Mouse (Mus musculus) midbrain, embryonic 12.5 days (tissue): Measurements from ENCODE around the gene Tph1. TPM values are rescaled to one million over a fixed set of nuclear protein-coding genes. Genes with fewer than 3 reads are reported as not detected.

Experiments
- ATAC-seq: fragments of 200-750 bp; cut with Nextera tagmentation; 2 replicates; pipeline ENCODE4 v1.8.0; 2017; ENCODE audit warnings: low read depth, moderate TSS enrichment, moderate library complexity; ENCODE audit not compliant: low FRiP score
- H3K27ac ChIP-seq: fragments of 300-500 bp; sonication (generic); replicated peaks from 2 replicates; pipeline ENCODE4 v1.5.1; 2016; ENCODE audit warnings: mild to moderate bottlenecking
- H3K27me3 ChIP-seq: fragments of 300-500 bp; sonication (generic); 2 replicates; pipeline ENCODE4 v1.6.1; 2016; ENCODE audit warnings: mild to moderate bottlenecking
- H3K36me3 ChIP-seq: fragments of 300-500 bp; sonication (generic); 2 replicates; pipeline ENCODE4 v1.6.1; 2016
- H3K4me1 ChIP-seq: fragments of 300-500 bp; sonication (generic); 2 replicates; pipeline ENCODE4 v1.6.1; 2016
- H3K4me2 ChIP-seq: fragments of 300-500 bp; sonication (generic); replicated peaks from 2 replicates; pipeline ENCODE4 v1.6.1; 2016; ENCODE audit warnings: mild to moderate bottlenecking, moderate library complexity
- H3K4me3 ChIP-seq: fragments of 300-500 bp; sonication (generic); 2 replicates; pipeline ENCODE4 v1.5.1; 2016; ENCODE audit warnings: mild to moderate bottlenecking
- H3K9ac ChIP-seq: fragments of 300-500 bp; sonication (generic); replicated peaks from 2 replicates; pipeline ENCODE4 v1.6.1; 2016; ENCODE audit warnings: mild to moderate bottlenecking, moderate library complexity
- H3K9me3 ChIP-seq: fragments of 300-500 bp; sonication (generic); 2 replicates; pipeline ENCODE4 v1.6.1; 2016; ENCODE audit warnings: mild to moderate bottlenecking
- WGBS: fragments of 180-500 bp; shearing (Covaris S2); methylation state at CpG from one replicate; pipeline ENCODE4 v1.1.7; 2016; 5-methylcytosine and 5-hydroxymethylcytosine counted together
- polyA plus RNA-seq: library from polyadenylated mRNA; unstranded; fragments of >200 nt; fragmentation: Nextera tagmentation; extraction: Ambion mirVana; gene quantifications from 2 replicates; pipeline ENCODE4 v1.2.1, GENCODE M21; 2016

Tph1 gene
- polyA plus RNA-seq, 1 experiment from 2014 or later = 0.41 TPM

- peaks cover 13% of the 10 kb centered on the region for H3K36me3 ChIP-seq
- no peak for ATAC-seq
Measured at GRCm38 (mm10) chr7:46612421-46612937, 59.9 kb downstream of the Tph1 start.

GRCm38 (mm10) chr7:46611970-46612369, 60.4 kb downstream of the Tph1 start:
- H3K4me3 ChIP-seq = no peak overlapping the region
- H3K4me1 ChIP-seq = no peaks in the 10 kb centered on the region
- H3K27ac ChIP-seq = no peak overlapping the region
- H3K36me3 ChIP-seq = peaks cover 13% of the 10 kb centered on the region
- no peaks in the 10 kb centered on the region for H3K9me3 ChIP-seq
- H3K9ac ChIP-seq = no peak overlapping the region
- ATAC-seq = no peak
- no peak overlapping the region for H3K4me2 ChIP-seq
- no peaks in the 10 kb centered on the region for H3K27me3 ChIP-seq
- 89% methylated on average over 9 of the region's 9 CpGs for WGBS

More at GRCm38 (mm10) chr7:46612421-46612937, 59.9 kb downstream of the Tph1 start:
- Histone ChIP-seq H3K4me1 (no peaks in the 10 kb centered on the region), H3K9me3 (no peaks in the 10 kb centered on the region), H3K9ac (no peak overlapping the region), H3K4me3 (no peak overlapping the region), H3K27ac (no peak overlapping the region), H3K27me3 (no peaks in the 10 kb centered on the region), H3K4me2 (no peak overlapping the region)
- 77% methylated on average over 6 of the region's 6 CpGs for WGBS

GRCm38 (mm10) chr7:46609317-46609716, 63.0 kb downstream of the Tph1 start:
- Histone ChIP-seq H3K36me3 (peaks cover 13% of the 10 kb centered on the region), H3K4me1 (no peaks in the 10 kb centered on the region), H3K4me2 (no peak overlapping the region), H3K27ac (no peak overlapping the region), H3K9me3 (no peaks in the 10 kb centered on the region), H3K27me3 (no peaks in the 10 kb centered on the region), H3K4me3 (no peak overlapping the region), H3K9ac (no peak overlapping the region)
- WGBS = 95% methylated on average over 4 of the region's 4 CpGs
- no peak for ATAC-seq

GRCm38 (mm10) chr7:46607428-46608055, 64.8 kb downstream of the Tph1 start:
- Histone ChIP-seq H3K9ac (no peak overlapping the region), H3K4me1 (peaks cover 6% of the 10 kb centered on the region; the same call in 1 of the 2 replicates), H3K27me3 (no peaks in the 10 kb centered on the region), H3K9me3 (no peaks in the 10 kb centered on the region), H3K36me3 (peaks cover 5% of the 10 kb centered on the region), H3K4me2 (no peak overlapping the region), H3K4me3 (no peak overlapping the region), H3K27ac (no peak overlapping the region)
- ATAC-seq = peak; percentile 39
- 62% methylated on average over 11 of the region's 11 CpGs for WGBS

GRCm38 (mm10) chr7:46607031-46607426, 65.3 kb downstream of the Tph1 start:
- no peaks in the 10 kb centered on the region for H3K9me3 ChIP-seq
- ATAC-seq = no peak
- WGBS = 60% methylated on average over 8 of the region's 8 CpGs

GRCm38 (mm10) chr7:46606391-46607030, 65.8 kb downstream of the Tph1 start:
- Histone ChIP-seq H3K4me2 (no peak overlapping the region), H3K9me3 (no peaks in the 10 kb centered on the region), H3K27ac (no peak overlapping the region), H3K27me3 (no peaks in the 10 kb centered on the region), H3K36me3 (no peaks in the 10 kb centered on the region), H3K9ac (no peak overlapping the region), H3K4me3 (no peak overlapping the region), H3K4me1 (peaks cover 16% of the 10 kb centered on the region; the same call in 1 of the 2 replicates)
- ATAC-seq = peak; percentile 53; the same call in 1 of the 2 replicates
- 81% methylated on average over 7 of the region's 7 CpGs for WGBS

More at GRCm38 (mm10) chr7:46607031-46607426, 65.3 kb downstream of the Tph1 start:
- Histone ChIP-seq H3K4me1 (peaks cover 11% of the 10 kb centered on the region; the same call in 1 of the 2 replicates), H3K4me2 (no peak overlapping the region), H3K27me3 (no peaks in the 10 kb centered on the region), H3K27ac (no peak overlapping the region), H3K4me3 (no peak overlapping the region), H3K36me3 (no peaks in the 10 kb centered on the region; the same call in 1 of the 2 replicates), H3K9ac (no peak overlapping the region)

GRCm38 (mm10) chr7:46603051-46603450, 69.3 kb downstream of the Tph1 start:
- Histone ChIP-seq H3K9ac (no peak overlapping the region), H3K27me3 (no peaks in the 10 kb centered on the region), H3K36me3 (no peaks in the 10 kb centered on the region), H3K4me2 (no peak overlapping the region), H3K27ac (no peak overlapping the region), H3K4me1 (peaks cover 24% of the 10 kb centered on the region), H3K9me3 (no peaks in the 10 kb centered on the region), H3K4me3 (no peak overlapping the region)
- 81% methylated on average over 7 of the region's 7 CpGs for WGBS
- no peak for ATAC-seq

- Histone ChIP-seq H3K27ac (peak overlapping the region; percentile 42; the same call in 1 of the 2 replicates), H3K9ac (no peak overlapping the region), H3K36me3 (no peaks in the 10 kb centered on the region), H3K4me1 (peaks cover 24% of the 10 kb centered on the region), H3K4me2 (no peak overlapping the region), H3K4me3 (no peak overlapping the region), H3K9me3 (no peaks in the 10 kb centered on the region), H3K27me3 (no peaks in the 10 kb centered on the region)
- ATAC-seq = peak; percentile 59
- WGBS = 54% methylated on average over 4 of the region's 4 CpGs
Measured at GRCm38 (mm10) chr7:46602079-46602478, 70.3 kb downstream of the Tph1 start.

GRCm38 (mm10) chr7:46601097-46601496, 71.2 kb downstream of the Tph1 start:
- no peaks in the 10 kb centered on the region for H3K36me3 ChIP-seq

GRCm38 (mm10) chr7:46597006-46597405, 75.3 kb downstream of the Tph1 start:
- no peaks in the 10 kb centered on the region for H3K9me3 ChIP-seq
- H3K4me1 ChIP-seq = peaks cover 13% of the 10 kb centered on the region
- no peaks in the 10 kb centered on the region for H3K27me3 ChIP-seq
- H3K27ac ChIP-seq = no peak overlapping the region
- WGBS = 94% methylated on average over 2 of the region's 2 CpGs
- no peaks in the 10 kb centered on the region for H3K36me3 ChIP-seq
- H3K9ac ChIP-seq = no peak overlapping the region
- H3K4me3 ChIP-seq = no peak overlapping the region
- ATAC-seq = no peak
- H3K4me2 ChIP-seq = no peak overlapping the region

More at GRCm38 (mm10) chr7:46601097-46601496, 71.2 kb downstream of the Tph1 start:
- Histone ChIP-seq H3K9ac (no peak overlapping the region), H3K27me3 (no peaks in the 10 kb centered on the region), H3K9me3 (no peaks in the 10 kb centered on the region), H3K4me3 (no peak overlapping the region), H3K4me2 (no peak overlapping the region), H3K4me1 (peaks cover 24% of the 10 kb centered on the region), H3K27ac (peak overlapping the region; percentile 42; the same call in 1 of the 2 replicates)
- 66% methylated on average over 5 of the region's 5 CpGs for WGBS
- ATAC-seq = no peak
